In genomic region chr3:63296411-63296810, GRCm38 (mm10) we compare ENCODE assay signal across 8 mouse cellular contexts. TPM values are rescaled to one million over a fixed set of nuclear protein-coding genes. Genes with fewer than 3 reads are reported as not detected.
DNase-seq lines count a peak whose midpoint lies in the region; ATAC-seq and TF ChIP-seq lines count a peak whose summit lies in the region.

No protein-coding gene starts in this region.

- peak overlapping the region; percentile 66 for H3K4me3 ChIP-seq in lung, embryonic 15.5 days
- H3K4me3 ChIP-seq in forebrain, embryonic 11.5 days (ENCODE audit: low read depth, low read length) = peak overlapping the region; percentile 66
- H3K4me3 ChIP-seq in hindbrain, embryonic 13.5 days = peak overlapping the region; percentile 79
- H3K4me3 ChIP-seq in limb, embryonic 10.5 days = peak overlapping the region; percentile 84
- H3K4me3 ChIP-seq in neural tube, embryonic 15.5 days (replicated peaks) = peak overlapping the region; percentile 73
- H3K4me3 ChIP-seq in thymus, adult 2 months (ENCODE audit: control insufficient read depth, insufficient read depth, low read length) = no peak overlapping the region

- H3K4me2 ChIP-seq in lung, embryonic 15.5 days = peak overlapping the region; percentile 99
- H3K4me2 ChIP-seq in forebrain, embryonic 11.5 days (ENCODE audit: low read depth, low read length, severe bottlenecking) = peak overlapping the region; percentile 99; the same call in 1 of the 2 replicates
- H3K4me2 ChIP-seq in hindbrain, embryonic 13.5 days = peak overlapping the region; percentile 100
- H3K4me2 ChIP-seq in neural tube, embryonic 15.5 days = peak overlapping the region; percentile 100

- no peaks in the 10 kb centered on the region for H3K36me3 ChIP-seq in lung, embryonic 15.5 days
- no peaks in the 10 kb centered on the region for H3K36me3 ChIP-seq in forebrain, embryonic 11.5 days (ENCODE audit: control insufficient read depth, insufficient read depth, low read length)
- H3K36me3 ChIP-seq in hindbrain, embryonic 13.5 days = no peaks in the 10 kb centered on the region
- H3K36me3 ChIP-seq in limb, embryonic 10.5 days = no peaks in the 10 kb centered on the region
- no peaks in the 10 kb centered on the region for H3K36me3 ChIP-seq in neural tube, embryonic 15.5 days
- H3K36me3 ChIP-seq in thymus, adult 2 months (ENCODE audit: control insufficient read depth, insufficient read depth, low read length) = no peaks in the 10 kb centered on the region

- H3K4me1 ChIP-seq in lung, embryonic 15.5 days = 0 out of 2 replicates have a peak, but pooled peaks cover 3% of the 10 kb centered on the region
- H3K4me1 ChIP-seq in forebrain, embryonic 11.5 days (replicated peaks; ENCODE audit: control insufficient read depth, insufficient read depth, low read length) = no peaks in the 10 kb centered on the region
- H3K4me1 ChIP-seq in hindbrain, embryonic 13.5 days (replicated peaks) = peaks cover 14% of the 10 kb centered on the region; the same call in 1 of the 2 replicates
- peaks cover 13% of the 10 kb centered on the region for H3K4me1 ChIP-seq in limb, embryonic 10.5 days
- H3K4me1 ChIP-seq in neural tube, embryonic 15.5 days = peaks cover 10% of the 10 kb centered on the region; the same call in 1 of the 2 replicates
- no peaks in the 10 kb centered on the region for H3K4me1 ChIP-seq in thymus, adult 2 months (replicated peaks; ENCODE audit: control insufficient read depth, insufficient read depth, low read length)

- no peak for ATAC-seq in lung, embryonic 15.5 days (ENCODE audit: borderline replicate concordance, extremely low read depth, low FRiP score, low TSS enrichment)
- no peak for ATAC-seq in forebrain, embryonic 11.5 days (replicated peaks; ENCODE audit: low FRiP score)
- ATAC-seq in hindbrain, embryonic 13.5 days (ENCODE audit: low FRiP score) = no peak
- no peak for ATAC-seq in neural tube, embryonic 15.5 days (ENCODE audit: low FRiP score)

- no peak for TF ChIP-seq CTCF in thymus, adult 2 months (IDR thresholded peaks at IDR 0.05; ENCODE audit: borderline replicate concordance, control insufficient read depth, extremely low read depth, insufficient read depth, low read length, poor library complexity)

- DNase-seq in lung, postnatal 25 days (ENCODE audit: low spot score) = no peak
- no peak for DNase-seq in forebrain, embryonic 11.5 days (ENCODE audit: low spot score)
- no peak for DNase-seq in limb, embryonic 10.5 days (ENCODE audit: low spot score)
- DNase-seq in thymus, adult 2 months = no peak
- DNase-seq in yolk sac, embryonic 10.5 days (ENCODE audit: low spot score) = no peak

- WGBS in lung, embryonic 15.5 days = 7% methylated on average over 12 of the region's 12 CpGs
- WGBS in forebrain, embryonic 11.5 days = 8% methylated on average over 12 of the region's 12 CpGs
- WGBS in hindbrain, embryonic 13.5 days = 7% methylated on average over 12 of the region's 12 CpGs
- WGBS in limb, embryonic 10.5 days = 6% methylated on average over 12 of the region's 12 CpGs
- WGBS in neural tube, embryonic 15.5 days = 12% methylated on average over 12 of the region's 12 CpGs
- 20% methylated on average over 12 of the region's 12 CpGs for WGBS in thymus, adult 2 months

- no peak overlapping the region for H3K27ac ChIP-seq in lung, embryonic 15.5 days
- H3K27ac ChIP-seq in forebrain, embryonic 11.5 days (ENCODE audit: low read depth, low read length) = no peak overlapping the region
- no peak overlapping the region for H3K27ac ChIP-seq in hindbrain, embryonic 13.5 days
- H3K27ac ChIP-seq in limb, embryonic 10.5 days = peak overlapping the region; percentile 95
- H3K27ac ChIP-seq in neural tube, embryonic 15.5 days (replicated peaks) = no peak overlapping the region
- no peak overlapping the region for H3K27ac ChIP-seq in thymus, adult 2 months (ENCODE audit: control insufficient read depth, insufficient read depth, low read length)

- H3K9me3 ChIP-seq in lung, embryonic 15.5 days = no peaks in the 10 kb centered on the region
- H3K9me3 ChIP-seq in forebrain, embryonic 11.5 days (ENCODE audit: control insufficient read depth, low read length) = no peaks in the 10 kb centered on the region
- no peaks in the 10 kb centered on the region for H3K9me3 ChIP-seq in hindbrain, embryonic 13.5 days
- no peaks in the 10 kb centered on the region for H3K9me3 ChIP-seq in limb, embryonic 10.5 days (replicated peaks)
- no peaks in the 10 kb centered on the region for H3K9me3 ChIP-seq in neural tube, embryonic 15.5 days (replicated peaks)

- no peak for TF ChIP-seq POLR2A in thymus, adult 2 months (IDR thresholded peaks at IDR 0.05; ENCODE audit: control insufficient read depth, extremely low read depth, insufficient read depth, low read length, poor library complexity)

- peaks cover 15% of the 10 kb centered on the region; the same call in 1 of the 2 replicates for H3K27me3 ChIP-seq in lung, embryonic 15.5 days
- H3K27me3 ChIP-seq in forebrain, embryonic 11.5 days (ENCODE audit: control insufficient read depth, insufficient read depth, low read length) = no peaks in the 10 kb centered on the region; the same call in 1 of the 2 replicates
- H3K27me3 ChIP-seq in hindbrain, embryonic 13.5 days = peaks cover 24% of the 10 kb centered on the region
- H3K27me3 ChIP-seq in limb, embryonic 10.5 days (ENCODE audit: low read depth, poor library complexity, severe bottlenecking) = no peaks in the 10 kb centered on the region
- H3K27me3 ChIP-seq in neural tube, embryonic 15.5 days (replicated peaks) = peaks cover 2% of the 10 kb centered on the region; the same call in 1 of the 2 replicates
- H3K27me3 ChIP-seq in thymus, adult 2 months (ENCODE audit: control insufficient read depth, insufficient read depth, low read length) = no peaks in the 10 kb centered on the region

- H3K9ac ChIP-seq in lung, embryonic 15.5 days = no peak overlapping the region
- H3K9ac ChIP-seq in forebrain, embryonic 11.5 days (ENCODE audit: low read length) = no peak overlapping the region
- no peak overlapping the region for H3K9ac ChIP-seq in hindbrain, embryonic 13.5 days
- H3K9ac ChIP-seq in neural tube, embryonic 15.5 days (replicated peaks) = no peak overlapping the region

RNA-seq across cellular contexts. Expression of gene Mme, which starts 55.1 kb away (rescaled TPM):
- 4.0 and 5.7 TPM in 2 replicates for polyA plus RNA-seq in lung, embryonic 15.5 days (2015; fragmentation: Nextera tagmentation; extraction: Ambion mirVana)
- 14.2 and 15.2 TPM in 2 replicates for polyA plus RNA-seq in forebrain, embryonic 11.5 days (2014; fragmentation: Nextera tagmentation; extraction: Ambion mirVana)
- polyA plus RNA-seq in hindbrain, embryonic 13.5 days (2015; fragmentation: Nextera tagmentation; extraction: Ambion mirVana) = 4.1 and 4.5 TPM in 2 replicates
- polyA plus RNA-seq in limb, embryonic 10.5 days (2016; fragmentation: Nextera tagmentation; extraction: Ambion mirVana) = 6.0 and 16.8 TPM in 2 replicates
- 3.5 and 3.6 TPM in 2 replicates for polyA plus RNA-seq in neural tube, embryonic 15.5 days (2015; fragmentation: Nextera tagmentation; extraction: Ambion mirVana)
- 0.88 and 1.4 TPM in 2 replicates for polyA plus RNA-seq in thymus, adult 2 months (2012; rRNA removed)
